Mouse (Mus musculus) stomach, postnatal 0 days (tissue): ENCODE data around the gene Kmt5b.

ENCODE experiments used
- CTCF ChIP-seq: IDR thresholded peaks from 2 replicates; pipeline ENCODE4 v1.5.1; 2016; ENCODE audit warnings: antibody characterized with exemption, low read depth, mild to moderate bottlenecking, moderate library complexity
- EP300 ChIP-seq: optimal IDR thresholded peaks from 2 replicates; pipeline ENCODE3; 2016; ENCODE audit warnings: antibody characterized with exemption

DNA sequence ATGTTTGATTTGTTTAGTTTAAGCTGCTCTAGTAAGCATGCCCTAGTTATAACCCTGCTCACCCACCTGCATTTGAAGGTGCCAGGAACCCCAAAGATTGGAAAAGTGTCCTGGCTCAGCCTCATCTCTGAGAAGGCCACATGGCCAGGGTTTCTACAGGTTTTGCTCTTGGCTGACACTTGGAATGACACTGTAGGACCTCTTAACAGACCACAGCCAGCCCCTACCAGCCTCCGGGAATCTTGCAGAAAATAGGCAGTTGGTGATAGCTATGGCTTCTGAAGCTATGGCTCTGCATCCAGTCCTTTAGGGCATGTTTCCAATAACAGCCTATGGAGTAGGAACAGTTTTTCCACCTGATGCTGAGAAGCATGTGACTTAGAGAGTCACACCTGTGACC is 77.6 kb downstream of the Kmt5b start:
- TF ChIP-seq CTCF (no peak), EP300 (no peak)
